Mouse (Mus musculus) lung, postnatal 0 days (tissue): ENCODE results near the gene Lman1l. TPM values are rescaled to one million over a fixed set of nuclear protein-coding genes. Genes with fewer than 3 reads are reported as not detected.

Experiments
- ATAC-seq: fragments of 200-750 bp; cut with Nextera tagmentation; 2 replicates; pipeline ENCODE4 v1.8.0; 2017; ENCODE audit warnings: moderate library complexity
- DNase-seq: peaks from one replicate; pipeline ENCODE4 v3.0.0-alpha.2; 2016; ENCODE audit warnings: low spot score
- H3K27ac ChIP-seq: fragments of 300-500 bp; sonication (generic); 2 replicates; pipeline ENCODE4 v1.5.1; 2014; ENCODE audit warnings: antibody characterized with exemption, mild to moderate bottlenecking, low read length, mixed read lengths
- H3K27me3 ChIP-seq: fragments of 300-500 bp; sonication (generic); replicated peaks from 2 replicates; pipeline ENCODE4 v1.6.1; 2014; ENCODE audit warnings: low read length, mixed read lengths; ENCODE audit not compliant: insufficient read depth
- H3K36me3 ChIP-seq: fragments of 300-500 bp; sonication (generic); 2 replicates; pipeline ENCODE4 v1.6.1; 2014; ENCODE audit warnings: low read length, mixed read lengths; ENCODE audit not compliant: insufficient read depth
- H3K4me1 ChIP-seq: fragments of 300-500 bp; sonication (generic); 2 replicates; pipeline ENCODE4 v1.6.1; 2014; ENCODE audit warnings: antibody characterized with exemption, low read depth, low read length, mixed read lengths; ENCODE audit not compliant: insufficient read depth
- H3K4me2 ChIP-seq: fragments of 300-500 bp; sonication (generic); replicated peaks from 2 replicates; pipeline ENCODE4 v1.6.1; 2014; ENCODE audit warnings: low read depth, mild to moderate bottlenecking, low read length, moderate library complexity, mixed read lengths
- H3K4me3 ChIP-seq: fragments of 300-500 bp; sonication (generic); 2 replicates; pipeline ENCODE4 v1.5.1; 2014; ENCODE audit warnings: low read depth, low read length
- H3K9ac ChIP-seq: fragments of 300-500 bp; sonication (generic); replicated peaks from 2 replicates; pipeline ENCODE4 v1.6.1; 2014; ENCODE audit warnings: low read depth, mild to moderate bottlenecking
- H3K9me3 ChIP-seq: fragments of 300-500 bp; sonication (generic); 2 replicates; pipeline ENCODE4 v1.6.1; 2016; ENCODE audit warnings: low read length, mixed read lengths
- CTCF ChIP-seq: IDR thresholded peaks from 2 replicates; pipeline ENCODE4 v1.5.1; 2016; ENCODE audit warnings: antibody characterized with exemption, mild to moderate bottlenecking
- EP300 ChIP-seq: IDR thresholded peaks from 2 replicates; pipeline ENCODE4 v1.6.1; 2016; ENCODE audit warnings: antibody characterized with exemption, mild to moderate bottlenecking, control low read depth
- WGBS: fragments of 180-500 bp; shearing (Covaris S2); extraction: QIAGEN DNeasy Blood & Tissue Kit; methylation state at CpG from one replicate; pipeline ENCODE4 v1.1.7; 2014; 5-methylcytosine and 5-hydroxymethylcytosine counted together
- polyA plus RNA-seq: library from polyadenylated mRNA; unstranded; fragments of >200 nt; fragmentation: Nextera tagmentation; extraction: Ambion mirVana; gene quantifications from 2 replicates; pipeline ENCODE4 v1.2.1, GENCODE M21; 2015

Gene Lman1l
- polyA plus RNA-seq, 1 experiment from 2014 or later = not detected

GRCm38 (mm10) chr9:57661552-57661951 is 41.0 kb upstream of the Lman1l start:
- Histone ChIP-seq H3K9me3 (no peaks in the 10 kb centered on the region), H3K36me3 (no peaks in the 10 kb centered on the region), H3K4me3 (no peak overlapping the region), H3K4me2 (no peak overlapping the region), H3K9ac (no peak overlapping the region), H3K27me3 (no peaks in the 10 kb centered on the region), H3K4me1 (no peaks in the 10 kb centered on the region), H3K27ac (no peak overlapping the region)
- ATAC-seq = no peak
- WGBS = 42% methylated on average over 3 of the region's 3 CpGs
- DNase-seq = peak; percentile 4
- TF ChIP-seq CTCF (no peak), EP300 (no peak)

DNA sequence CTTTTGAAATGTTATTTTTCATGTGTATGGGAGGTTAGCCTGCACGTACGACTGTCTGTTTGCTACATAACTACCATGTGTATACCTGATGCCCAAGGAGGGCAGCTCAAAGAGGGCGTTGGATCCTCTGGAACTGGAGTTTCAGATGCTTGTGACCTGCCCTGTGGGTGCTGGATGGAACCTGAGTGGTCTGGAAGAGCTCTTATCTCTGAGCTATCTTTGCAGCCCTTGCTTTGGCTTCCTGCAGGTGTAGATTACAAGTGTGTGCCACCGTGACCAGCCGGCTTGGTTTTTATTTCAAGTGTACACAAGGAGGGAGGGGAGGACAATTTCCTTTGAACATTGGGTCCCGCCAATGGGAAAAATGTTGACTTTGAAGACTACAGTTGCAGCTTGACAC is 39.9 kb upstream of the Lman1l start:
- no peak overlapping the region for H3K4me3 ChIP-seq
- WGBS = 48% methylated on average over 6 of the region's 6 CpGs

GRCm38 (mm10) chr9:57659774-57660173 is 39.2 kb upstream of the Lman1l start:
- Histone ChIP-seq H3K9me3 (no peaks in the 10 kb centered on the region), H3K4me3 (no peak overlapping the region), H3K4me1 (no peaks in the 10 kb centered on the region), H3K9ac (no peak overlapping the region), H3K4me2 (no peak overlapping the region), H3K27me3 (no peaks in the 10 kb centered on the region), H3K36me3 (no peaks in the 10 kb centered on the region), H3K27ac (no peak overlapping the region)
- 10% methylated on average over 4 of the region's 4 CpGs for WGBS
- peak; percentile 78 for ATAC-seq
- TF ChIP-seq EP300 = no peak
- peak; percentile 90 for TF ChIP-seq CTCF
- DNase-seq = peak; percentile 87

More for the DNA sequence above, 39.9 kb upstream of the Lman1l start:
- Histone ChIP-seq H3K4me2 (no peak overlapping the region), H3K27ac (no peak overlapping the region), H3K9ac (no peak overlapping the region), H3K9me3 (no peaks in the 10 kb centered on the region), H3K4me1 (no peaks in the 10 kb centered on the region), H3K27me3 (no peaks in the 10 kb centered on the region), H3K36me3 (no peaks in the 10 kb centered on the region)
- ATAC-seq = no peak
- TF ChIP-seq CTCF = no peak
- no peak for TF ChIP-seq EP300
- DNase-seq = no peak

- no peaks in the 10 kb centered on the region for H3K27me3 ChIP-seq
- H3K27ac ChIP-seq = no peak overlapping the region
- H3K9me3 ChIP-seq = no peaks in the 10 kb centered on the region
- H3K4me2 ChIP-seq = no peak overlapping the region
- TF ChIP-seq CTCF = peak; percentile 26; the same call in 1 of the 2 replicates
- no peak for TF ChIP-seq EP300
- H3K36me3 ChIP-seq = no peaks in the 10 kb centered on the region
- H3K9ac ChIP-seq = no peak overlapping the region
- ATAC-seq = no peak
- no peaks in the 10 kb centered on the region for H3K4me1 ChIP-seq
- 80% methylated on average over 4 of the region's 4 CpGs for WGBS
- H3K4me3 ChIP-seq = no peak overlapping the region
- DNase-seq = peak; percentile 5
Measured at GRCm38 (mm10) chr9:57658970-57659369, 38.4 kb upstream of the Lman1l start.

GRCm38 (mm10) chr9:57657843-57658242 is 37.3 kb upstream of the Lman1l start:
- DNase-seq (peak; percentile 46), ATAC-seq (no peak)
- Histone ChIP-seq H3K9ac (no peak overlapping the region), H3K4me1 (no peaks in the 10 kb centered on the region), H3K9me3 (no peaks in the 10 kb centered on the region), H3K36me3 (no peaks in the 10 kb centered on the region), H3K4me3 (no peak overlapping the region), H3K27me3 (no peaks in the 10 kb centered on the region), H3K27ac (no peak overlapping the region), H3K4me2 (no peak overlapping the region)
- TF ChIP-seq CTCF = peak; percentile 32
- no peak for TF ChIP-seq EP300
- WGBS = 38% methylated on average over 4 of the region's 4 CpGs

DNA sequence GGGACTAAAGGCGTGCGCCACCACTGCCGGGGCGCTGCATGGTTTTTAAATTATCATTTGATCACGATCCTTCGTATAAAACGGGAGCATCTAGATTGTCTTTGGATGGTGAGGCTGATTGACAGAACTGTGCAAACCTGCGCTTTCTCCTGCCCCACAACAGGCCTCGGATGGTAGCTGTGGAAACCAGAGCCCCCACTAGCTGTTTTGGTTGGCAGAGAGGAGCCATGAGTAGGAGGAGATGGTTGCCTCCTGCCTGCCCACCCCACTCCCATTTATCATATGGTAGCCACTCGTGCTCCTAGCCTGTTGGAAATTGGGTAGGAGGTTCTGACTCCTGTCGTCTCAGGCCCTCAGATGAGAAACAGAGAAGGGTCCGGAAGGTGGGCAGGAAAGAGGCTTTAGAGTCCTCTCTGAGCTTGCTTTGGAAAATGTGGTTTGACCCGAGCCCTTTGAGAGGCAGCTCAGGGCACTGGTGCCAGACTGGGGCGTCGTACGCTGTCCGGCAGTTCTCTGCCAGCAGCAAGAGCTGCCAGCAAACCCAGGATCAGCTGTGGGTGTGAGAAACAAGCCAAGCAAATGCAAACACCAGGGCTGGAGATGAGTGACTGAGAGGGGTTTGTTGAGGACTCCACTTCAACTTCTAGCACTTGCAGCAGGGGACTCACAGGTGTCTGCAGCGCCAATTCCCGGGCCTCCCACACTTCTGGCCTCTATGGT is 36.2 kb upstream of the Lman1l start:
- no peak overlapping the region for H3K27ac ChIP-seq
- DNase-seq = peak; percentile 14
- H3K27me3 ChIP-seq = no peaks in the 10 kb centered on the region
- WGBS = 60% methylated on average over 19 of the region's 19 CpGs
- no peaks in the 10 kb centered on the region for H3K36me3 ChIP-seq
- no peaks in the 10 kb centered on the region for H3K4me1 ChIP-seq
- no peak overlapping the region for H3K4me2 ChIP-seq
- H3K4me3 ChIP-seq = no peak overlapping the region
- H3K9me3 ChIP-seq = no peaks in the 10 kb centered on the region
- H3K9ac ChIP-seq = no peak overlapping the region
- TF ChIP-seq CTCF (no peak), EP300 (no peak)
- ATAC-seq = 0 out of 2 replicates have a peak, but pooled peaks have one; percentile 11
